Mouse (Mus musculus) R1 (cell line): ENCODE measurements at regions not wholly inside any gene's neighbourhood (a gene's known extent, or its start where the extent isn't known, plus 50 kb on each side); places are given as distances from the start of the nearest gene placed in this dataset.

Experiments
- DNase-seq: peaks from one replicate; pipeline ENCODE4 v3.0.0-alpha.2; 2018; ENCODE audit warnings: low read depth, low spot score

DNA sequence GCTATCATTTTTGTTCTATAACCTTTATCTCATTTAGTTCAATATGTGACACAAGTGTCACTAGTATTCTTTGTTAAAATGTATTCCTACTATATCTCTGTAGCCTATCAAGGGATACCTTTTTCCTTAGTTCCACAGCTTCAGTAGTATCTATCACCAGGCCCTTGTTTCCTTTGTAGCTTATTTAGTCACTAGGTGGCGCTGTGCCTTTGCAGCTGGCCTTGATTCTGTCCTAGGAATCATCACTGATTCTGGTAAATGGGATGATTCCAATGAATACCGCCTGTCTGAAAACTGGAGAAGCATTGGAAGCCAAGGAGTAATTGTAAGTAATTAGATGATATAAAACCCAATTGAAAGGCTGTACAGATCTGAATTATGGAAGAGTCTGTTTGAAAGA, 139.3 kb downstream of the Dcaf12l2 start:
- DNase-seq: peak; percentile 35
